Mouse (Mus musculus): Measurements from ENCODE around the gene Rapgef3. TPM values are rescaled to one million over a fixed set of nuclear protein-coding genes. Genes with fewer than 3 reads are reported as not detected.
A peak's percentile ranks its signal among the peaks of the same experiment; 100 is the strongest.

Gene Rapgef3
- polyA plus RNA-seq, 1 experiment from 2014 or later = 12.6 TPM

DNA sequence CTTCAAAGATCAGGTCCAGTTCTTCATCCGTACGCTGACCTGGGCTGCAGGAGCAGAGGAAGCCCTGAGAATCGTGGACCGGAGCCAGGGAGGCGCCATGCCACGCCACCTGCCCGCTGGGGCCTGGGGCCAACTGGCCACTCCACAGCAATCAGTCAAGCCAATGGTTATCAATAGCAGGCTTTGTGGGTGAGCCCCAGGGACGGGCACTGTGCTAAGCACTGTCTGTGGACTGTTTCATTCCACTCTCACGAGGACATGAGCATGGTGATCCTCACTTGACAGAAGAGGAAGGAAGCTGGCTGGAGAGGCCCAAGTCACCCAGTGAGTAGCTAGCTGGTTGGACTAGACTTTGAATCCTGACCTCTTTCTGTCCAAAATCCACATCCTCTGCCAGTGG is 7.8 kb downstream of the Rapgef3 start:
- Histone ChIP-seq H3K4me2 (ENCODE audit: low read depth, low read length) (no peak overlapping the region), H3K27me3 (ENCODE audit: control insufficient read depth, insufficient read depth, low read length) (no peaks in the 10 kb centered on the region), H3K9ac (ENCODE audit: low read length) (no peak overlapping the region), H3K9me3 (replicated peaks; ENCODE audit: control insufficient read depth, low read length) (no peaks in the 10 kb centered on the region), H3K4me1 (ENCODE audit: control insufficient read depth, insufficient read depth, low read length) (no peaks in the 10 kb centered on the region), H3K4me3 (replicated peaks; ENCODE audit: low read length) (no peak overlapping the region), H3K27ac (ENCODE audit: low read length) (no peak overlapping the region), H3K36me3 (ENCODE audit: control insufficient read depth, insufficient read depth, low read length) (no peaks in the 10 kb centered on the region)
- 86% methylated on average over 9 of the region's 9 CpGs for WGBS
- no peak for ATAC-seq (ENCODE audit: insufficient read depth, low FRiP score)

DNA sequence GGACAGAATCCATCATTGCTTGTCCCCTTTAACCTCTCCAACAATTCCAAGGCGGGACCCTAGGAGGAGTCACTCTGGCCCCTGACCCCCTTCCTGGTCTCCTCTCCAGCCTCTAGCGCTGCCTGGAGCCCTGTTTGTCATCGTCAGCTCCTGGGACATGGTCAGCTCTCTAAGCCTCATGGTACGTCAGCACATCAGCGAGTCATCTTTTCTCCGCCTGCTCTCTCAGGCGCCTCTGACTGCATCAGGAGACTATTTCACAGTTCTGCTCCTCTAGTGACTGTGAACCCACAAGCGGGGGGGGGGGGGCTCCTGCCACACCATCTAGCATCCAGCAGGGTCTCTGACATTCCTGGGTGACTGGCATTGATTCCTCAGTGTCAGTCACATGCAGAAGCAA is 12.4 kb downstream of the Rapgef3 start:
- no peaks in the 10 kb centered on the region for H3K36me3 ChIP-seq (ENCODE audit: control insufficient read depth, insufficient read depth, low read length)
- no peak overlapping the region for H3K4me2 ChIP-seq (ENCODE audit: low read depth, low read length)
- H3K9me3 ChIP-seq (replicated peaks; ENCODE audit: control insufficient read depth, low read length) = no peaks in the 10 kb centered on the region
- H3K27ac ChIP-seq (ENCODE audit: low read length) = no peak overlapping the region
- H3K27me3 ChIP-seq (ENCODE audit: control insufficient read depth, insufficient read depth, low read length) = no peaks in the 10 kb centered on the region
- peaks cover 8% of the 10 kb centered on the region for H3K4me1 ChIP-seq (ENCODE audit: control insufficient read depth, insufficient read depth, low read length)
- no peak overlapping the region for H3K9ac ChIP-seq (ENCODE audit: low read length)
- WGBS = 53% methylated on average over 8 of the region's 8 CpGs
- no peak overlapping the region for H3K4me3 ChIP-seq (replicated peaks; ENCODE audit: low read length)
- ATAC-seq (ENCODE audit: insufficient read depth, low FRiP score) = no peak

DNA sequence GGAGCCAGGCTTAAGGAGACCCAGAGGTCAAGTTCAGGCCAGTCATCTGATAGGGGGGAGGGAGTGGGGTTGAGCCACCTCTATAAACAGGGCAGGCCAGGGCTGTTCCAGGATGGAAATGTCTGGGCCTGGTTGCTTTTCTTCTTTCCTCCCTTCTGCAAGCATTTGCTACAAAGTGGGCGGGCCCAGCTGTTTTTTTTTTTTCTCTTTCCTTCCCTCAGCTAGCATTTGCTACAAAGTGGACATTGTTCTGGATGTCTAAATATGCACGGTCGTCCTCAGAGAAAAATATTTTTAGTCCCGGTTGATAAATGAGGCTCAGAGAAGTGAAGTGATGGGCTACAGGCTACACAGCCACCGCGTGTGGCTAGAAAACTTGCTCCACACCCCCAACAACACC is 13.3 kb downstream of the Rapgef3 start:
- Histone ChIP-seq H3K4me2 (ENCODE audit: low read depth, low read length) (no peak overlapping the region), H3K9me3 (replicated peaks; ENCODE audit: control insufficient read depth, low read length) (no peaks in the 10 kb centered on the region), H3K4me1 (ENCODE audit: control insufficient read depth, insufficient read depth, low read length) (peaks cover 8% of the 10 kb centered on the region), H3K4me3 (replicated peaks; ENCODE audit: low read length) (no peak overlapping the region), H3K36me3 (ENCODE audit: control insufficient read depth, insufficient read depth, low read length) (no peaks in the 10 kb centered on the region), H3K9ac (ENCODE audit: low read length) (no peak overlapping the region), H3K27ac (ENCODE audit: low read length) (no peak overlapping the region), H3K27me3 (ENCODE audit: control insufficient read depth, insufficient read depth, low read length) (no peaks in the 10 kb centered on the region)
- WGBS = 27% methylated on average over 6 of the region's 6 CpGs
- ATAC-seq (ENCODE audit: insufficient read depth, low FRiP score) = no peak

DNA sequence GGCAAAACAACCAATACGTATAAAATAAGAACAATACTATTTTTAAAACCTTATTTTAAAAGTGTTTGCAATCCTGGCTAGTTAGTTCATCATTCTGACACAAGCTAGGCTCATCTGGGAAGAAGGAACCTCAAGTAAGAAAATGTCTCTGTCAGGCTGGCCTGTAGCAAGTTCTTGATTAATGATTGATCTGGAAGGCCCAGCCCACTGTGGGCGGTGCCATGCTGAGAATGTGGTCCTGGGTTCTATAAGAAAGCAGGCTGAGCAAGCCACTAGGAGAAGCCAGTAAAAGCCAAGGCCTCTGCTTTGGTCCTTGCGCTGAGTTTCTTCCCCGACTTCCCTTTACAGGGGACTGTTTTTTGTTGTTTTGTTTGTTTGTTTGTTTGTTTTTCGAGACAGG is 15.3 kb downstream of the Rapgef3 start:
- H3K27me3 ChIP-seq (ENCODE audit: control insufficient read depth, insufficient read depth, low read length) = no peaks in the 10 kb centered on the region
- H3K9me3 ChIP-seq (replicated peaks; ENCODE audit: control insufficient read depth, low read length) = no peaks in the 10 kb centered on the region
- no peak overlapping the region for H3K4me2 ChIP-seq (ENCODE audit: low read depth, low read length)
- no peak overlapping the region for H3K9ac ChIP-seq (ENCODE audit: low read length)
- H3K4me3 ChIP-seq (replicated peaks; ENCODE audit: low read length) = no peak overlapping the region
- no peaks in the 10 kb centered on the region for H3K36me3 ChIP-seq (ENCODE audit: control insufficient read depth, insufficient read depth, low read length)
- H3K4me1 ChIP-seq (ENCODE audit: control insufficient read depth, insufficient read depth, low read length) = peaks cover 8% of the 10 kb centered on the region
- no peak for ATAC-seq (ENCODE audit: insufficient read depth, low FRiP score)
- WGBS = 86% methylated on average over 5 of the region's 5 CpGs
- H3K27ac ChIP-seq (ENCODE audit: low read length) = no peak overlapping the region

DNA sequence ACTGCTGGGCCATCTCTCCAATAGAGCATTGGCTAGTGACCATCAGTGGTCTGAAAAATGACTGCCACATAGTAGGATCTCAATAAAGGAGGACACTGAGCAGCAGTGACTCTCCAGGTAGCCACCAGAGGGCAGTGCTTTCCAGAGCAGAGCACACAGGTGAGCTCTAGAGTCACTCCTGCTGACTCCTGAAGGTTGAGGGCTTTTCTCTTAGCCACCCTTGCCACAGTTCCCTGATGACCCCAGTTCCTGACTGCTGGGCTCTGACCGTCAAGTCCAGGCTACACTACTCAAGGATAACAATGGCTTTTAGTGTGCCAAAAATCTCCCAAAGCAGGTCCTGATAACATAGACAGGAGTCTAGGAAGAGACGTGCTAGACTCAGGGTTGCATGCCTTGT is 16.1 kb downstream of the Rapgef3 start:
- no peaks in the 10 kb centered on the region for H3K27me3 ChIP-seq (ENCODE audit: control insufficient read depth, insufficient read depth, low read length)
- H3K9me3 ChIP-seq (replicated peaks; ENCODE audit: control insufficient read depth, low read length) = no peaks in the 10 kb centered on the region
- peaks cover 8% of the 10 kb centered on the region for H3K4me1 ChIP-seq (ENCODE audit: control insufficient read depth, insufficient read depth, low read length)
- no peak overlapping the region for H3K4me2 ChIP-seq (ENCODE audit: low read depth, low read length)
- H3K36me3 ChIP-seq (ENCODE audit: control insufficient read depth, insufficient read depth, low read length) = no peaks in the 10 kb centered on the region
- no peak for ATAC-seq (ENCODE audit: insufficient read depth, low FRiP score)
- 95% methylated on average over 2 of the region's 2 CpGs for WGBS
- no peak overlapping the region for H3K9ac ChIP-seq (ENCODE audit: low read length)
- H3K27ac ChIP-seq (ENCODE audit: low read length) = no peak overlapping the region
- H3K4me3 ChIP-seq (replicated peaks; ENCODE audit: low read length) = no peak overlapping the region

DNA sequence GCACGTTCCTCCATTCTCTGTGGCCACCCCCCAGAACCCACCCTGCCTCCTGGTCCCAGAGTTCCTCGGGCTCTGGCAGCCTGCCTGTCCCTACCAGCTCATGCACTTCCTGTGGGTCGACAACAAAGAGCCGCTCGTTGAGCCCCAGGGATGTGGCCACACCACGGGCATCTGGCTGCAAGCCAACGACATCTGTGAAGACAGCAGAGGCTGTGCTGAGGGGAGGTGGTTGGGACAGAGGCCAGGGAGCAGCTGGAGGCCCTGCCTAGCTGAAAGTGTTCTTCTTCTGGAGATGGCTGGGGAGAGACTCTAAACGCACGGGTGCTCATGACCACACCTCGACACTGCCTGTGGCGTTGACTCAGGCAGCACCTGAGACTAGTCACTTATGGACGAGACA is 17.1 kb downstream of the Rapgef3 start:
- peak overlapping the region; percentile 48; the same call in 1 of the 2 replicates for H3K27ac ChIP-seq (ENCODE audit: low read length)
- no peak overlapping the region for H3K4me3 ChIP-seq (replicated peaks; ENCODE audit: low read length)
- peak; percentile 74 for ATAC-seq (ENCODE audit: insufficient read depth, low FRiP score)
- H3K4me2 ChIP-seq (ENCODE audit: low read depth, low read length) = 0 out of 2 replicates have a peak overlapping the region, but pooled peaks have one; percentile 1
- no peaks in the 10 kb centered on the region for H3K36me3 ChIP-seq (ENCODE audit: control insufficient read depth, insufficient read depth, low read length)
- H3K4me1 ChIP-seq (ENCODE audit: control insufficient read depth, insufficient read depth, low read length) = peaks cover 8% of the 10 kb centered on the region
- 23% methylated on average over 12 of the region's 12 CpGs for WGBS
- no peaks in the 10 kb centered on the region for H3K9me3 ChIP-seq (replicated peaks; ENCODE audit: control insufficient read depth, low read length)
- H3K27me3 ChIP-seq (ENCODE audit: control insufficient read depth, insufficient read depth, low read length) = no peaks in the 10 kb centered on the region
- 0 out of 2 replicates have a peak overlapping the region, but pooled peaks have one; percentile 4 for H3K9ac ChIP-seq (ENCODE audit: low read length)

DNA sequence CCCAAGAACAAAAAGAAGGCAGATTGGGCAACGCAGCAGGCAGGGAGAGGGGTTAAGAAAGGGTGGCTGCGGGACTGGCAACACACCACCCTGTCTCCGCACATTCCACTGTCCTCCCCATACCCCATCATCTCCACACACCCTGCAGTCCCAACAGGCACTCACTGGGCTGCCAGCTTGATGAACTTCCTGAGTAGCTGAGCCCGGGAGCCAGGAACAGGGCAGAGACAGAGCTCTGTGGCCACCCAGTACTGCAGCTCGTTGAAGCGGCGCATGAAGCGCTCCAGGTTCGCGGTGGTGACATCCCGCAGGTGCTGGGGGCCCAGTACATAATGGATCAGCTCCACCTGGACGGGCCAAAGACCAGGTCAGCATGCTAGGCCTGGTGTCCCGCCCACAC is 17.9 kb downstream of the Rapgef3 start:
- no peak for ATAC-seq (ENCODE audit: insufficient read depth, low FRiP score)
- no peaks in the 10 kb centered on the region for H3K36me3 ChIP-seq (ENCODE audit: control insufficient read depth, insufficient read depth, low read length)
- H3K9ac ChIP-seq (ENCODE audit: low read length) = no peak overlapping the region
- WGBS = 86% methylated on average over 13 of the region's 13 CpGs
- no peak overlapping the region for H3K4me3 ChIP-seq (replicated peaks; ENCODE audit: low read length)
- H3K4me1 ChIP-seq (ENCODE audit: control insufficient read depth, insufficient read depth, low read length) = peaks cover 10% of the 10 kb centered on the region
- H3K9me3 ChIP-seq (replicated peaks; ENCODE audit: control insufficient read depth, low read length) = no peaks in the 10 kb centered on the region
- no peak overlapping the region for H3K27ac ChIP-seq (ENCODE audit: low read length)
- no peaks in the 10 kb centered on the region for H3K27me3 ChIP-seq (ENCODE audit: control insufficient read depth, insufficient read depth, low read length)
- H3K4me2 ChIP-seq (ENCODE audit: low read depth, low read length) = no peak overlapping the region

DNA sequence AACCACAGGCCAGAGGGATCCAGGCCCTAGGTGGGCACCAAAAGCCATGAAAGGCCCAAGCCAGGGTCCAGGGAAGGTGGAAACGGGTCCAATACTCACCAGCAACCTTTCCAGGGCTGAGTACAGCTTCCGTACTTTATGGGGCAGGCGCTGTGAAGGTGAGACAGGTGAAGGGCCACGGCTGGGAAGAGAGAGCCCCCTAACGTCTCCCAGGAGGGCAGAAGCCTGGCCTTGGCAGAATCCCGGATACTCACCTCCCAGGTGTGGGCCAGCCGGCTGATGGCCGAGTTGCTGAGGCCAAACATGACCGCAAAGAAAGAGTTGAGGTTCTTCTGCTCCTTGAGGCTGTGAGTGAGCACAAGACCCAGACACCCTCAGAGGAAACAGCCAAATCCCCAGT is 18.4 kb downstream of the Rapgef3 start:
- WGBS = 90% methylated on average over 9 of the region's 9 CpGs
- Histone ChIP-seq H3K36me3 (ENCODE audit: control insufficient read depth, insufficient read depth, low read length) (no peaks in the 10 kb centered on the region), H3K4me1 (ENCODE audit: control insufficient read depth, insufficient read depth, low read length) (peaks cover 12% of the 10 kb centered on the region), H3K27ac (ENCODE audit: low read length) (no peak overlapping the region), H3K9me3 (replicated peaks; ENCODE audit: control insufficient read depth, low read length) (no peaks in the 10 kb centered on the region), H3K9ac (ENCODE audit: low read length) (no peak overlapping the region), H3K27me3 (ENCODE audit: control insufficient read depth, insufficient read depth, low read length) (no peaks in the 10 kb centered on the region), H3K4me3 (replicated peaks; ENCODE audit: low read length) (no peak overlapping the region), H3K4me2 (ENCODE audit: low read depth, low read length) (no peak overlapping the region)
- ATAC-seq (ENCODE audit: insufficient read depth, low FRiP score) = no peak

DNA sequence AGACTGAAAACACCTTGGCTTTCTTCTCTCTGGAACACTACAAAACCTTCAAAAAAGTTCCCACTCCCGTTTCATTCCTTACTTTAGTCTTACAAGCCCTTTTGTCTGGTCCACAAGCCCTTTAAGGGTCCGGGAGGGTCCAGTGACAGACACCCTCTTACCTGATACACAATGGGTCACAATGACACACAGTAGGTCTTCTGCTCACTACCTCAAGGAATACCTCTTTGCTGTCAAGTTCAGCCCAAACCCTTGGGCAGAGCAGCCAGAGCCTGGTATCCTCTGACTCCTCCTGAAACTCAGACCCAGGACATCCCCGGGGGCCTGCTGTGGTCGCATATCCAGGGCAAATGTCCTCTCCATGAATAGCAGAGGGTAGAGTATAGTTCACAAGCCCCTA is 18.8 kb downstream of the Rapgef3 start:
- Histone ChIP-seq H3K27me3 (ENCODE audit: control insufficient read depth, insufficient read depth, low read length) (no peaks in the 10 kb centered on the region), H3K36me3 (ENCODE audit: control insufficient read depth, insufficient read depth, low read length) (no peaks in the 10 kb centered on the region), H3K9ac (ENCODE audit: low read length) (no peak overlapping the region), H3K27ac (ENCODE audit: low read length) (no peak overlapping the region), H3K9me3 (replicated peaks; ENCODE audit: control insufficient read depth, low read length) (no peaks in the 10 kb centered on the region), H3K4me2 (ENCODE audit: low read depth, low read length) (no peak overlapping the region), H3K4me3 (replicated peaks; ENCODE audit: low read length) (no peak overlapping the region), H3K4me1 (ENCODE audit: control insufficient read depth, insufficient read depth, low read length) (peaks cover 12% of the 10 kb centered on the region)
- no peak for ATAC-seq (ENCODE audit: insufficient read depth, low FRiP score)
- WGBS = 86% methylated on average over 4 of the region's 4 CpGs

DNA sequence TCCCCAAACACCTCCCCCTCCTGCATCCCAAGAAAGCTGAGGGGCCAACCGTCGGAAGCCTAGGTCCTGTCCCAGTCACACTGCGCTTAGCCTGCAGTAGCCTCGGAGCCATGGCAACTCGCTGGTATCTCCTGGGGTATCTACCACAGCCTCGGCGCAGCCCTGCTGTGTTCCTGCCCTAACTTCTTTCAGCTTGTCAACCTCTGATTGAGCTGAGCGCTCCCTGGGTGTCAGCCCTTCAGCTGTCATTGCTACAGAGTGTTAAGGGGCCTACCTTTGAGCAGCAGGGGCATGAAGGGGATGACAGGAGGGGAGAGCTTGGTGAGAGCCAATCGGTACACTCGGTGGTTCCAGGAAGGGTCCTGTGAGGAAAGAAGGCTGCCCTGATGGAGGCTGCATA is 19.5 kb downstream of the Rapgef3 start:
- H3K27ac ChIP-seq (ENCODE audit: low read length) = no peak overlapping the region

More for the DNA sequence above, 19.5 kb downstream of the Rapgef3 start:
- H3K9me3 ChIP-seq (replicated peaks; ENCODE audit: control insufficient read depth, low read length) = no peaks in the 10 kb centered on the region
- H3K4me1 ChIP-seq (ENCODE audit: control insufficient read depth, insufficient read depth, low read length) = peaks cover 12% of the 10 kb centered on the region
- 56% methylated on average over 10 of the region's 10 CpGs for WGBS
- no peak overlapping the region for H3K9ac ChIP-seq (ENCODE audit: low read length)
- H3K4me2 ChIP-seq (ENCODE audit: low read depth, low read length) = no peak overlapping the region
- ATAC-seq (ENCODE audit: insufficient read depth, low FRiP score) = no peak
- H3K36me3 ChIP-seq (ENCODE audit: control insufficient read depth, insufficient read depth, low read length) = no peaks in the 10 kb centered on the region
- no peak overlapping the region for H3K4me3 ChIP-seq (replicated peaks; ENCODE audit: low read length)
- no peaks in the 10 kb centered on the region for H3K27me3 ChIP-seq (ENCODE audit: control insufficient read depth, insufficient read depth, low read length)

All from stomach, embryonic 16.5 days (tissue).